Mouse (Mus musculus) neural tube, embryonic 13.5 days (tissue): Measurements from ENCODE around the gene Zbtb20. TPM values are rescaled to one million over a fixed set of nuclear protein-coding genes. Genes with fewer than 3 reads are reported as not detected.

ENCODE experiments used
- ATAC-seq: fragments of 200-750 bp; cut with Nextera tagmentation; 2 replicates; pipeline ENCODE4 v1.8.0; 2017; ENCODE audit warnings: low read depth, mild to moderate bottlenecking, moderate TSS enrichment, moderate library complexity
- H3K27ac ChIP-seq: fragments of 300-500 bp; sonication (generic); replicated peaks from 2 replicates; pipeline ENCODE4 v1.5.1; 2015; ENCODE audit warnings: moderate library complexity, mild to moderate bottlenecking, inconsistent platforms
- H3K27me3 ChIP-seq: fragments of 300-500 bp; sonication (generic); 2 replicates; pipeline ENCODE4 v1.6.1; 2015; ENCODE audit warnings: mild to moderate bottlenecking, inconsistent platforms
- H3K36me3 ChIP-seq: fragments of 300-500 bp; sonication (generic); 2 replicates; pipeline ENCODE4 v1.6.1; 2015; ENCODE audit warnings: mild to moderate bottlenecking, inconsistent platforms
- H3K4me1 ChIP-seq: fragments of 300-500 bp; sonication (generic); replicated peaks from 2 replicates; pipeline ENCODE4 v1.6.1; 2015; ENCODE audit warnings: inconsistent platforms
- H3K4me2 ChIP-seq: fragments of 300-500 bp; sonication (generic); 2 replicates; pipeline ENCODE4 v1.6.1; 2015; ENCODE audit warnings: inconsistent platforms, mild to moderate bottlenecking, moderate library complexity
- H3K4me3 ChIP-seq: fragments of 300-500 bp; sonication (generic); 2 replicates; pipeline ENCODE4 v1.5.1; 2015; ENCODE audit warnings: mild to moderate bottlenecking, inconsistent platforms
- H3K9ac ChIP-seq: fragments of 300-500 bp; sonication (generic); 2 replicates; pipeline ENCODE4 v1.6.1; 2015; ENCODE audit warnings: moderate library complexity, mild to moderate bottlenecking, inconsistent platforms
- H3K9me3 ChIP-seq: fragments of 300-500 bp; sonication (generic); 2 replicates; pipeline ENCODE4 v1.6.1; 2016; ENCODE audit warnings: inconsistent platforms
- WGBS: fragments of 180-500 bp; shearing (Covaris S2); methylation state at CpG from one replicate; pipeline ENCODE4 v1.1.7; 2015; 5-methylcytosine and 5-hydroxymethylcytosine counted together
- microRNA counts: library from miRNA; unstranded; fragments of <30 nt; microRNA quantifications from one replicate; lab custom pipeline; 2016
- microRNA-seq: library from miRNA; unstranded; fragments of <30 nt; microRNA quantifications from one replicate; pipeline ENCODE4, GENCODE M21; 2016
- polyA plus RNA-seq: library from polyadenylated mRNA; unstranded; fragments of >200 nt; fragmentation: Nextera tagmentation; extraction: Ambion mirVana; gene quantifications from 2 replicates; pipeline ENCODE4 v1.2.1, GENCODE M21; 2015

Gene Zbtb20
- polyA plus RNA-seq, 1 experiment from 2014 or later = 71.4 TPM

DNA sequence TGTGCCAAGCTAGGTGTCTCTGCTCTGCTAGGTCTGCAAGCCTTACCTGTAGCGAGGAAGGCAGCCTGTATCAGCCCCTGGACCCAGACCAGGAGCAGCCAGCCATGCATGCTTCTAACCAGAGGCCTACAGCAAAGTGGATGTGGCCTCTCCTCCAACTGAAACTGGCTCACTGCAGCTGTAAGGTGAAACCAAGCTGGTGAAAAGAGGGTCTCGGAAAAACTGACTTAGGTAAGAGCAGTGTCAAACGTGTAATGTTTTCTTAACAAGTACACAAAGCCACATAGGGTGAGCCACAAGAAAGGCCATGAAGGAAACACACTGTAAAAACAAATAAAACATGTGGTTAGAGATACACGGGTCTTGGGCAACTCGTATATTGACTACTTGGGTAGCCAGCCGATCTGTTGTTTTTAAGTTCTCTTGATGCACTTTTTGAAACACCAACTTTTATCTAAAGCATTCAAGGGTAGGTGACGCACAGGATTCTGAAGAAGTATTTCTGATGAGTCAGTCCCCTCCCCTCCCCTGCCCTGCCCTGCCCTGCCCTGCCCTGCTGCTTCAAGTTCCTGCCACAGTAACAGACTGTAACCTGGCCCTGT, 788.4 kb downstream of the Zbtb20 start, which contains the start of gene Tigit:
TSS of gene Tigit (minus strand) at position 169 of the 602 bp plus-strand sequence.
- no peaks in the 10 kb centered on the region for H3K9me3 ChIP-seq
- H3K4me1 ChIP-seq = no peaks in the 10 kb centered on the region
- no peak for ATAC-seq
- no peaks in the 10 kb centered on the region for H3K27me3 ChIP-seq
- H3K27ac ChIP-seq = no peak within 1 kb of the TSS
- no peak within 1 kb of the TSS for H3K9ac ChIP-seq
- no peaks in the 10 kb centered on the region for H3K36me3 ChIP-seq
- 77% methylated on average over 7 of the region's 7 CpGs for whole genome bisulfite sequencing
- no peak within 1 kb of the TSS for H3K4me2 ChIP-seq
- H3K4me3 ChIP-seq = no peak within 1 kb of the TSS

DNA sequence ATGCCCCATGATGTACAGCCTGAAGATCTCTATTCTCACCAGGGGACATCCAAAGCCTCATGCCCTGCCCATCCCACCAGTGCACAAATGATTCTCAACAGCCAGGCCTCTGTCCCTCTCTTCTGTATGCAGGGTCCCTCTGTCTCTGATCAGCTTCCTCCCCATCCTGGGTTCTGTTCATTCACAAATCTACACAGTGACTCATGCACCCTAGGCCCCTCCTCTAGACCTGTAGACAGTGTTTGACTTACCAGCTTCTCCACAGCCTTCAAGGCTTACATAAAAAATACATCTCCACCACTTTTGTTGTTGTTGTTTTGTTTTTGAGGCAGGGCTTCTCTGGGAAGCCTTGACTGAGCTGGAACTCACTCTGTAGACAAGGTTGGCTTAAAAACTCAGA, 789.2 kb downstream of the Zbtb20 start:
- Histone ChIP-seq H3K9ac (no peak overlapping the region), H3K4me2 (no peak overlapping the region), H3K36me3 (no peaks in the 10 kb centered on the region), H3K9me3 (no peaks in the 10 kb centered on the region), H3K27ac (no peak overlapping the region), H3K27me3 (no peaks in the 10 kb centered on the region), H3K4me1 (no peaks in the 10 kb centered on the region), H3K4me3 (no peak overlapping the region)
- no peak for ATAC-seq

DNA sequence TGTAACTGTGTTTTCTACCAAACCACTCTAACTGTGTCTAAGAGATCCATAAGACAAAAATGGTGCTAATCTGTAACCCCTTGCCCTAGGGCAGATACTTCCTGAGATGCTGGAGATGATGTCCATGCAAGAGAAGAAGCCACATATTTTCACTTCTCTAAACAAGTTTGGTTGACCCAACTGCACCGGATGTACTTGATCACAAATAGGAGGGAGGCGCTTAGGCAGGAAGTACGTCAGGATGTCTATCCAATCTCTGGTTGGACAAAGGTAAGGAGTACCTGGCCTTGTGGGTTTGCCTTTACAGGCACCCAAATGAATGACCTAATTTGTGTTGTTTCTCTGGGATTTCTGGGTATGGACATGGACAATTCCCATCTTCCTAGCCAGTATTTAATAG, 792.6 kb downstream of the Zbtb20 start:
- no peak overlapping the region for H3K4me3 ChIP-seq
- H3K9me3 ChIP-seq = no peaks in the 10 kb centered on the region
- H3K9ac ChIP-seq = no peak overlapping the region
- H3K27ac ChIP-seq = no peak overlapping the region
- no peak overlapping the region for H3K4me2 ChIP-seq
- no peaks in the 10 kb centered on the region for H3K4me1 ChIP-seq
- WGBS = 91% methylated on average over 3 of the region's 3 CpGs
- no peak for ATAC-seq
- H3K27me3 ChIP-seq = no peaks in the 10 kb centered on the region
- H3K36me3 ChIP-seq = no peaks in the 10 kb centered on the region

DNA sequence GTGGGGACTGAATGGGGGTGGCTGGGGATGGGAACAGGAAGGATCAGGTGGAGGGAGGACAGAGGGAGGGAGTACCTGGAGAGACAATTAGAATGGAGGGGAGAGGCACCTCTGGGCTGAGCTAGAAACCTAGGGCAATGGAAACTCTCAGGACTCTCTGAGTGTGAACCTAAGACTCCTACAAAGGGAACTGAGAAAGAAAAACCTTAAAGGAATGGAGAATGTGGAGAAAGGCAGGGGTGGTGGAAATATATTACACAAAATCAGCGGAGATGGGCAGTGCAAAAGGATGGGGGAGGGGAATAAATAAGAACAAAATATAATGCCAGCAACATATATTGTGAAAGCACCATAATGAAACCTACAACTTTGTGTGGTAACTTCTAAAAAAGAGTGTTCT, 796.3 kb downstream of the Zbtb20 start:
- no peak overlapping the region for H3K9ac ChIP-seq
- H3K4me1 ChIP-seq = no peaks in the 10 kb centered on the region
- H3K27me3 ChIP-seq = no peaks in the 10 kb centered on the region
- H3K9me3 ChIP-seq = no peaks in the 10 kb centered on the region
- WGBS = 88% methylated on average over 1 of the region's 1 CpGs
- no peaks in the 10 kb centered on the region for H3K36me3 ChIP-seq
- H3K4me2 ChIP-seq = no peak overlapping the region
- H3K4me3 ChIP-seq = no peak overlapping the region
- ATAC-seq = no peak
- H3K27ac ChIP-seq = no peak overlapping the region

DNA sequence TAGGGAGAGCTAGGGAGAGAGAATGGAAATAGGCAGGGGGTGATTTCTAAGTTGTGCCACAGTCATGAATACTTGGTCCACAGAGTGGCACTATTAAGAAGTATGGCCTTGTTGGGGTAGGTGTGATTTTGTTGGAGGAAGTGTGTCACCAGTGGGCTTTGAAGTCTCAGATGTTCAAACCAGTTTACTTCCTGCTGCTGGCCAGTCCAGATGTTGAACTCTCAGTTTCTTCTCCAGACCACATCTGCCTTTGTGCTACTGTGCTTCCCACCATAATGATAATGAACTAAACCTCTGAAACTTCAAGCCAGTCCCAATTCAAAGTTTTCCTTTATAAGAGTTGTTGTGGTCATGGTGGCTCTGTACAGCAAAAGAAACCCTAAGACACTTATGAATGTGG, 797.0 kb downstream of the Zbtb20 start:
- H3K9me3 ChIP-seq = no peaks in the 10 kb centered on the region
- no peak overlapping the region for H3K9ac ChIP-seq
- no peak overlapping the region for H3K4me3 ChIP-seq
- H3K36me3 ChIP-seq = no peaks in the 10 kb centered on the region
- no peaks in the 10 kb centered on the region for H3K27me3 ChIP-seq
- no peak for ATAC-seq
- H3K4me2 ChIP-seq = no peak overlapping the region
- no peak overlapping the region for H3K27ac ChIP-seq
- H3K4me1 ChIP-seq = no peaks in the 10 kb centered on the region

DNA sequence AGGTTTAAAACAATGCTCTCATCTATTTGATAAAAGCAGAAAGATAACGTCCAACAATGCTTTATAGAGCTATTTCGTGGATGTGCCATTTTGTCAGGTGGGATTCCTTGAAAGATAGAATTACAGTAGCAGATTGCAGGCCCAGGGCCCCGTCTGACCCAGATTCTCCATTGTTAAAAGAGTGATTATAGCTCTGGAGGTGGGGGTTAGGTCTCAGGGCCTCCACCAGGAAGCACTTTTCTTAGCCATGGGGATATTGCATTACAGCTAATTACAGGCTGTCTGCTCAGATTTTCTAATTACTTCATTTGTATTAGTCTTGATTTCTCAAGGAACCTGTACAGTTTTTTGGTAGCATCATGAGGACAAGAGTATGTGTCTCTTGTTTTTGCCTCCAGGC, 798.7 kb downstream of the Zbtb20 start:
- Histone ChIP-seq H3K4me3 (no peak overlapping the region), H3K9me3 (no peaks in the 10 kb centered on the region), H3K4me2 (no peak overlapping the region), H3K9ac (no peak overlapping the region), H3K27ac (no peak overlapping the region), H3K36me3 (no peaks in the 10 kb centered on the region), H3K27me3 (no peaks in the 10 kb centered on the region), H3K4me1 (no peaks in the 10 kb centered on the region)
- WGBS = 72% methylated on average over 3 of the region's 3 CpGs
- ATAC-seq = no peak

DNA sequence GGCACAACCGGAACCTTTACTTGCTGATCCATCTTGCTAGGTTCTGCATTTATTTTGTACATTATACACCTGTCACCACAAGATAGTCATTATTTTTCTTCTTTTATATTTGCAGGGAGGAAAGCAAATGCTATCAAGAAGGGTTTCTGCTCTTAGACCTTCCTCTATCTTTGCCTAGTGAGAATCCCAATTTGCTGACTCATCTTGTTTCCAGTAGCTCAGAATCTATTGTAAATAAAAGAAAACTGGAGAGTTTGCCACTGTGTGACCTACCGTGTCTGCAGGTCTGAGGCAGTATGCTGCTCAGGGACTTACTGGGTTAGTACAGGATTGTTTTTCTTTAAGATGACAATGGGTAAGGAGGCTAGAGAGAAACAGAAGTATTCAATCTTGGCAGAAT, 812.3 kb downstream of the Zbtb20 start:
- no peak overlapping the region for H3K9ac ChIP-seq
- no peak overlapping the region for H3K27ac ChIP-seq
- no peak for ATAC-seq
- no peak overlapping the region for H3K4me2 ChIP-seq
- WGBS = 82% methylated on average over 2 of the region's 2 CpGs
- H3K4me1 ChIP-seq = no peaks in the 10 kb centered on the region
- H3K27me3 ChIP-seq = no peaks in the 10 kb centered on the region
- no peaks in the 10 kb centered on the region for H3K36me3 ChIP-seq
- no peaks in the 10 kb centered on the region for H3K9me3 ChIP-seq
- H3K4me3 ChIP-seq = no peak overlapping the region

DNA sequence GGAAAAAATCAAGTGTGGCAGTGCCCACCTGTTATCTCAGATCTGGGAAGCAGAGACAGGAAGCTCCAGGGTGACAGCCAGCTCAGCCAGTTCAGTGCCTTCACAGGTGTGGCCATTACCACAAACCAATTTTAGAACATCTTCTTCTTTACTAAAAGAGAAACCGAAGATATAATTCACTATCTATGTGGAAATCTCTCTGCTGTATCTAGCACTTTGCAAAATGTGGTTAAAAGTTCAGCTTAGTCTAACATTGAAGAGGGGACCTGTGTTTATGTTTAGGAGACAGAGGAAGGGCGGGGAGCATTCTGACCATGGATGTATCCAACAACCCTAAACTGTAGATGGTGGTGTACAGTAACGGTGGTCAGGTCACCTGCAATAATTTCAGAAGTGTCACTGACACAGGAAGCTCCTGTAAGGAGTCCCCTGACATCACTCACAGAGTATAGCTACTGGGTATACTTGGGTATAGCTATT, 814.6 kb downstream of the Zbtb20 start:
- H3K27me3 ChIP-seq = no peaks in the 10 kb centered on the region
- no peak overlapping the region for H3K27ac ChIP-seq
- no peak overlapping the region for H3K4me2 ChIP-seq
- no peak overlapping the region for H3K9ac ChIP-seq
- no peaks in the 10 kb centered on the region for H3K4me1 ChIP-seq
- WGBS = 90% methylated on average over 3 of the region's 3 CpGs
- no peak for ATAC-seq
- H3K36me3 ChIP-seq = no peaks in the 10 kb centered on the region
- no peaks in the 10 kb centered on the region for H3K9me3 ChIP-seq
- H3K4me3 ChIP-seq = no peak overlapping the region

DNA sequence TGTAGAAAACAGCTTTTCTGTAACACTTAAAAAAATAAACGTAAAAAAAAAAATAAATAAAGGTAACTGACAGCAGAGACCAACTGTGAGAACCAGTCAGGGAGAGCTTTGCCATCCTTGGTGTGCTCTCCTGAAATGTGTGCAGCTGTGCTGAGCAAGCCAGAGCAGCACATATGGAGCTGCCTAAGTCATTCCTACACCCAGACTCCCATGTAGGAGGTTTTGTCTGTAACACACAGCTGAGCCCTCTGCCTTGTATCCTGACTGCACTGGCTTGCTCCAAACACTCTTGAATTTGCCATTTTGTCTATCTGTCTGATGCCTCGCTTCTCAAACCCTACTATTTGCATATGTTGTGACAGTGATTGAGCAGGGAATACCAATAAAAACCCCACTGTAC, 815.2 kb downstream of the Zbtb20 start:
- Histone ChIP-seq H3K9ac (no peak overlapping the region), H3K36me3 (no peaks in the 10 kb centered on the region), H3K9me3 (no peaks in the 10 kb centered on the region), H3K4me1 (no peaks in the 10 kb centered on the region), H3K27me3 (no peaks in the 10 kb centered on the region), H3K4me2 (no peak overlapping the region), H3K27ac (no peak overlapping the region), H3K4me3 (no peak overlapping the region)
- 83% methylated on average over 2 of the region's 2 CpGs for WGBS
- no peak for ATAC-seq

DNA sequence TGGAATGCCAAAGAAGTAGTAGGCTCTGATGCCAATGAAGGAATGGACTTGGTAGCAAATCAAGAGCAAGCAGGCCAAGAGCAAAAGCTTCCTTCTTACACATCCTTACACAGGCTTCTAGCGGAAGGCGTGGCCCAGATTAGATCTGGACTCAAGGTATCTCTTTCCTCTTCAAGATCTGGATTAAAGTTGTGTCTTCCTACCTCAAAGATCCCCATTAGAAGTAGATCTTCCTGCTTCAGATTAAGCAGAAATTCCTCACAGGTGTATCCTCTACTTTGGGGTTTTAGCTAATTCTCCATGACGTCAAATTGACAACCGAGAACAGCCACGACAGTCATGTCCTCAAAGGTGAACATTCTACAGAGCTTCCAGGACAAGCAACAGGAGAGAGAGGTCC, 816.1 kb downstream of the Zbtb20 start:
- H3K4me3 ChIP-seq = no peak overlapping the region
- H3K4me2 ChIP-seq = no peak overlapping the region
- no peaks in the 10 kb centered on the region for H3K36me3 ChIP-seq
- H3K27ac ChIP-seq = no peak overlapping the region
- ATAC-seq = no peak
- WGBS = 96% methylated on average over 5 of the region's 5 CpGs
- H3K4me1 ChIP-seq = no peaks in the 10 kb centered on the region
- H3K27me3 ChIP-seq = no peaks in the 10 kb centered on the region
- H3K9me3 ChIP-seq = no peaks in the 10 kb centered on the region
- H3K9ac ChIP-seq = no peak overlapping the region

MicroRNA genes within 50 kb of the gene (microRNA counts, 519-probe panel; counts per million panel counts)
- microRNA mmu-miR-568 (lab: Ali Mortazavi, UCI) = not detected

Small RNAs within 50 kb of the gene (microRNA-seq; reads per million reads assigned to microRNA genes)
- not detected for gene Mir568
